Mouse (Mus musculus): Measurements from ENCODE around the gene Brinp1. TPM values are rescaled to one million over a fixed set of nuclear protein-coding genes. Genes with fewer than 3 reads are reported as not detected.
"Not testable (repeated sequence)": the region's sequence is repeated elsewhere in the genome, so short reads cannot be mapped to it uniquely, and the experiment has no call there.

Brinp1 gene
- total RNA-seq, 1 experiment from 2014 or later, result not detected

DNA sequence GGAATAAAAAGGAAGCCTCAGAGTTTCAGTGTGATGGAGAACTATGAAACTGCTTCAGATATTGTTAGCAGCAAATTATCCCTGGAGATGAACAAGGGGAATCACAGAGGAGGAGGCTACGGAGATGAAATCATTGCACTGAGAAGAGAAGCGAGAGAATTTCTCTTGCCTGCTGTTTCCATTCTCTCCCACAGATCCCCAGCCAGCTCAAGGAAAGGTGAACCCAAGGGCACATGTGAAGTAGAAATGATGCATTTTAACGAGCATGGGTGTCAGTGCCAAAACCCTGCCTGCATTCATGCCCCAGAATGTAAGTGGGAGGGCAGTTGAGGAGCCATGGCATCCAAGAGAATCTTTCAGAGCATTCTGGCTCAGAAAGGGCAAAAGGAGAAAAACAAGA lies 104.5 kb downstream of the Brinp1 start:
- ATAC-seq (ENCODE audit: extremely low read depth, insufficient number of reproducible peaks, low FRiP score, poor library complexity, severe bottlenecking), result no peak

DNA sequence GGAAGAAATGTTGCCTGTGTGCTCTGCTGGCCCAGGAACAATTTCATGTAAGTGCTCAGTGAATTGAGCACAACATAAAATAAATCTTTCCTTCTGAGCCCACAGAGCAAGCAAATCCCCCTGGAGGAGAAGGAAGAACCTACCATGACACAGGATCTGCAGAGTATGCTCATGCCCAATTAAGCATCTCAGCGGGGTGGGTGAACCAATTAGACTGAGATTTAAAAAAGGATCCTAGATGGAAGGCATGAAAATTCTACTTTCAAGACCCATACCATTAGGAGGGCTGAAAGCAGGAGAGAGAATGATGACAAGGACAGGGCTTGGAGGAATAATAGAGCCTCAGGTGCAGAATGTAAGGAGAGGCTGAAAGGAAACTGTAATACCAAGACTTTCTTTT lies 107.2 kb downstream of the Brinp1 start:
- no peak for ATAC-seq (ENCODE audit: extremely low read depth, insufficient number of reproducible peaks, low FRiP score, poor library complexity, severe bottlenecking)

GRCm38 (mm10) chr4:68845964-68846363 lies 108.2 kb downstream of the Brinp1 start:
- no peak for ATAC-seq (ENCODE audit: extremely low read depth, insufficient number of reproducible peaks, low FRiP score, poor library complexity, severe bottlenecking)

GRCm38 (mm10) chr4:68813997-68814396 lies 140.2 kb downstream of the Brinp1 start:
- ATAC-seq (ENCODE audit: extremely low read depth, insufficient number of reproducible peaks, low FRiP score, poor library complexity, severe bottlenecking), result not testable (repeated sequence)

DNA sequence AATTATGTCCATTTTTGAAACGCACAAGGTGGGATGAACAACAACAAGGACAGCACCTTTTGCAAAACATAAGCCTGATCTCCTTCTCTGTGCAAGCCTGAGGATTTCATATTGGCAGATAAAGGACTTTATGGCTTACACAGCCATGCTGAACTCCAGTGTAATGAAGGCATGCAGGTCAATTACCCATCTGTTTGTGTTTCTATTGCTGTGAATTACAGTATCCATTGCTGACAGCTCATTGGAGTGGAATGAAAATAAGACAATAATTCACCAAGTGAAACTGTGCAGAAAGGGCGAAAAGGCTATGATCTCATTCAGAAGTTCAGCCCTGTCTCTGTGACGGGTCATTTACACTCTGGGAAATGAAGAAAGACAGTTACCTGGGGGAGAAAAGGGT lies 147.7 kb downstream of the Brinp1 start:
- ATAC-seq (ENCODE audit: extremely low read depth, insufficient number of reproducible peaks, low FRiP score, poor library complexity, severe bottlenecking), result no peak

- no peak for ATAC-seq (ENCODE audit: extremely low read depth, insufficient number of reproducible peaks, low FRiP score, poor library complexity, severe bottlenecking)
Measured at GRCm38 (mm10) chr4:68801923-68802855, 152.0 kb downstream of the Brinp1 start.

GRCm38 (mm10) chr4:68790003-68790402 lies 164.2 kb downstream of the Brinp1 start:
- ATAC-seq (ENCODE audit: extremely low read depth, insufficient number of reproducible peaks, low FRiP score, poor library complexity, severe bottlenecking), result no peak

GRCm38 (mm10) chr4:68788477-68788999 lies 165.7 kb downstream of the Brinp1 start:
- no peak for ATAC-seq (ENCODE audit: extremely low read depth, insufficient number of reproducible peaks, low FRiP score, poor library complexity, severe bottlenecking)

DNA sequence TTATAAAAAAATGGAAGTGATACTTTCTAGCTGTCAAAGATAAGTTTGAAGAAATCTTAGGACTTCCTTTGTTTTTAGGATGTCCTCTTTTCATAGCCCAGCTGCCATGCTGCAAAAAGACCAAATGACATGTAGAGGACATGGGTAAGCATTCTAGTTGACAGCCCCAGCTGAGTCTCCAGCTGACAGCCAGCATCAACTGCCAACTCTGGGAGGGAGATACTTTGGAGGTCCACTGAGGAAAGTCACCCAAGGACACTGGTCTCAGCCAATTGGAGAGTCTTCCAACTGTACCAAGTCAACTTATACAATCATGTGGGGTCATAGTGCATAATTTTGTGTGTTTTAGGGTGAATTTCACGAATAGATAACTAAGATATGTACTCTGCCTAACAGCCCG lies 166.6 kb downstream of the Brinp1 start:
- no peak for ATAC-seq (ENCODE audit: extremely low read depth, insufficient number of reproducible peaks, low FRiP score, poor library complexity, severe bottlenecking)

DNA sequence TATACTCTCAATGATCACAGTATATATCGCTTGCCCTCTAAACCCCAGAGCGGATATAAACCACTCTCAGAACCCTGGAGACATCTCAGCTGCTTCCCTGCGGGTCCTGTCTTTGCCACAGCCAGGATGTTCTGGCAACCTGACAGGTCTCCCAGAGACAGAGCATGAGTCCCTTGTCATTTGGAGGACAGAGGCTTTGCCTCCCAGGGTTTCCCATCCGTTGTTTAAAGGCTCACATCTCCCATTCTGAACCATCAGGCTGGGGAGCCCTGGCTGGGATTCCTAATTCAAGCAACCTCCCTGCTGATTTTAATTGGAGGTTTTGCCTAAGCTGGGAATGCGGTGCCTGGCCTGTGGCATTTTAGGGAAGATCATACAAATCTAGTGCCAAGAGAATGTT lies 185.9 kb downstream of the Brinp1 start:
- ATAC-seq (ENCODE audit: extremely low read depth, insufficient number of reproducible peaks, low FRiP score, poor library complexity, severe bottlenecking), result no peak

DNA sequence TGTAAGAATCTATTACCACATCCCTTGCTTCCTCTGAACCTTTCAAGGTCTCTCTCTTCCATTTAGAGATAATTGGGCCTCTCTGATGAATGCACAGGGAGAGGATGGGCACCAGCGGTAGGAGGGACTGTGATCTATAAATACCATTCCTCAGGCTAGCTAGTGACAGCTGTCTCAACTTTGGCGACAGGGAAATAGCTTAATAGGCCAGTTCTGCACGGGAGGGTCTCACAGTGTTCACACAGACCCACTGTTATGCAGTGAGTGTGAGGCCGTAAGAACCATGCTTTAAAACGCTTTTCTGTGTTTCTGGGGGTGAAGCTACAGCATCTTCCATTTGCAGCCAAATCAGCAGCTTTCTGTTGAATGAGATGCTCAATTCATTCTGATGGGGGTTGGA lies 186.8 kb downstream of the Brinp1 start:
- no peak for ATAC-seq (ENCODE audit: extremely low read depth, insufficient number of reproducible peaks, low FRiP score, poor library complexity, severe bottlenecking)

DNA sequence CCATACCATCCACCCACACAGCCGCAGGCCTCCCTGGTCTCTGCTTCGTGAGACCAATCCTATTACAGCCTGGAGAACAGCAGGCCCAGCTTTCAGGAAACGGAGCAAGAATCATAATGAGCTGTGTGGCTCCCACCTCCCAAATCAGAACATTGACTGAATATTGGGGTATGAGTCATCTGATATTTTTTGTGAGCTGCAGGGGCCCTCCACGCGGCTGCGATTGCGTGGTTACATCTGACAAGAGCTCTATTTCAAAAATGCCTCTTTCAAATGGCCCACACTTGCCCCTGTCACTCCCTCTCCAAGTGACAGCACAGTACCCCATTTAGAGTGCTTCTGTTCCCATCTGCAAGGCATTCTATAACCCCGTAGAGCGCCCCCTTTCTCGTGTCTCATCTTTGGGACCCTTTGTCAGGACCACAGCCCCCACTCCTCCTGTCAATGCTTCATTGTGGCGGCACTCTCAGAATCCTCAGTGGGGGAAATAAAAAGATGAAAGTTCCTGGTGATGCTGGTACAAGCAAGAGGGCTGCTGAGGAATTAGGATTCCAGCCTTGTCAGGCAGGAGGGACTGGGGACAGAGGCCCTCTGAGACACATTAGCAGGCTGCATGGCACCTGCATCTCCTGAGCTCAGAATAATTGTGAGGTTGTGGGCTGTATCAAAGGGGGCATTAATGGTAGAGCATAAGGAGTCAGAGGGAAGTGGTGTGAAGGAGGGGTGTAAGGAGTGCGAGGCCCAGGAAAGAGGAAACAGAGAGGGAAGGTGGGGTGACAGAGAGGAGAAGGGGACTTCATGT lies 188.2 kb downstream of the Brinp1 start:
- ATAC-seq (ENCODE audit: extremely low read depth, insufficient number of reproducible peaks, low FRiP score, poor library complexity, severe bottlenecking), result no peak

DNA sequence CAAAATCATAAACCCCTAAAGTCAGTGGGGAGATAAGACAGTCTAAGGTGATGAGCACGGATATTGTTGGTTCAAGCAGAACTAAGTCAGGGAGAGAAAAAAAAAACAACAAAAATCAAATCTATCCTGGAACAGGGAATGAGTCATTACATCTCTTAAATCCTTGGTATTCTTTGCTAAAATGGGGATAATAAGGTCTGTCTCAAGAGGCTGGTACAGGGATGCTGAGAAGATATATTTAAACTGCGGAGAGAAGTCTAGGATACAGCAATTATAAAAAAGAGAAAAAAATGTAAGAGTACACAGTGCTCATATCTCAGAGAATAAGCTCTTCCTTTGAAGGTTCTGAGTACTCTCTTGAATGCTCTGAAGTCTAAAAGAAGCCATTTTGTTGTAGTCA lies 189.3 kb downstream of the Brinp1 start:
- no peak for ATAC-seq (ENCODE audit: extremely low read depth, insufficient number of reproducible peaks, low FRiP score, poor library complexity, severe bottlenecking)

DNA sequence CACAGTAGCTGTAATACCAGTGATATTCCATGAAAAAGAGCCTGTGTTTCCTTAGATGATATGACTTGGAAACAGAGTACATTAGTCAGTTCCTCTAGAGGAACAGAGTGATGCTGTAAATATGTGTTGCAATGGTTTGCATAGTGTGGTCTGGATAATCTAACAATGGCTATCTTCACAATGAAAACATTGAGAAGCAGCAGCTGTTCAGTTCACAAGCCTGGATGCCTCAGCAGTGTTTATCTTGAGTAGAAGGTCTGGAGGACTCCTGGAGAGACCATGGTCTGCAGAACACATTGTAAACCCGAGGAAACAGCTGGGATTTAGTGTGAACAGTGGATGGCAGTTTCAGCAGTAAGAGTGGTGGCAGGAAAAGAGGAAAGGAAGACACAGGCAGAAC lies 233.2 kb downstream of the Brinp1 start:
- ATAC-seq (ENCODE audit: extremely low read depth, insufficient number of reproducible peaks, low FRiP score, poor library complexity, severe bottlenecking), result no peak
